Mouse (Mus musculus) ES-Bruce4 (cell line): ENCODE data around the gene Zfp628. TPM values are rescaled to one million over a fixed set of nuclear protein-coding genes. Genes with fewer than 3 reads are reported as not detected.
A peak's percentile ranks its signal among the peaks of the same experiment; 100 is the strongest.

Experiments used
- H3K27ac ChIP-seq: 2 replicates; pipeline ENCODE4 v1.5.1; 2012; ENCODE audit warnings: low read length, inconsistent platforms; ENCODE audit not compliant: insufficient read depth
- H3K27me3 ChIP-seq: 2 replicates; pipeline ENCODE4 v1.6.1; 2012; ENCODE audit warnings: mild to moderate bottlenecking, low read length, inconsistent platforms; ENCODE audit not compliant: control insufficient read depth, poor library complexity, insufficient read depth, severe bottlenecking
- H3K36me3 ChIP-seq: 2 replicates; pipeline ENCODE4 v1.6.1; 2012; ENCODE audit warnings: inconsistent platforms, mild to moderate bottlenecking, low read length, moderate library complexity; ENCODE audit not compliant: control insufficient read depth, poor library complexity, insufficient read depth, severe bottlenecking
- H3K4me1 ChIP-seq: one replicate; pipeline ENCODE4 v1.8.1; 2011; ENCODE audit warnings: low read length; ENCODE audit not compliant: control insufficient read depth, insufficient read depth
- H3K4me3 ChIP-seq: 2 replicates; pipeline ENCODE4 v1.5.1; 2011; ENCODE audit warnings: low read depth, mild to moderate bottlenecking, low read length
- H3K9ac ChIP-seq: 2 replicates; pipeline ENCODE4 v1.6.1; 2012; ENCODE audit warnings: low read depth, mild to moderate bottlenecking, inconsistent platforms; ENCODE audit not compliant: poor library complexity, severe bottlenecking
- H3K9me3 ChIP-seq: replicated peaks from 2 replicates; pipeline ENCODE4 v1.6.1; 2012; ENCODE audit warnings: mild to moderate bottlenecking, low read length, inconsistent platforms; ENCODE audit not compliant: control insufficient read depth, poor library complexity, insufficient read depth, severe bottlenecking
- CTCF ChIP-seq: IDR thresholded peaks from one replicate; pipeline ENCODE4 v1.8.1; 2011; ENCODE audit warnings: low read depth, low read length
- EP300 ChIP-seq: IDR thresholded peaks from 2 replicates; pipeline ENCODE4 v1.6.1; 2011; ENCODE audit warnings: low read depth, low read length; ENCODE audit not compliant: insufficient read depth
- POLR2A ChIP-seq: IDR thresholded peaks from one replicate; pipeline ENCODE4 v1.8.1; 2011; ENCODE audit warnings: low read length; ENCODE audit not compliant: insufficient read depth
- polyA plus RNA-seq: library from polyadenylated mRNA; stranded (reverse); fragments of >200 nt; gene quantifications from 2 replicates; pipeline ENCODE4 v1.2.4, GENCODE M21; 2011; ENCODE audit warnings: low read depth; ENCODE audit not compliant: missing spikeins, insufficient read depth, insufficient read length

The Zfp628 gene
- polyA plus RNA-seq, 1 experiment, result 5.0 TPM

DNA sequence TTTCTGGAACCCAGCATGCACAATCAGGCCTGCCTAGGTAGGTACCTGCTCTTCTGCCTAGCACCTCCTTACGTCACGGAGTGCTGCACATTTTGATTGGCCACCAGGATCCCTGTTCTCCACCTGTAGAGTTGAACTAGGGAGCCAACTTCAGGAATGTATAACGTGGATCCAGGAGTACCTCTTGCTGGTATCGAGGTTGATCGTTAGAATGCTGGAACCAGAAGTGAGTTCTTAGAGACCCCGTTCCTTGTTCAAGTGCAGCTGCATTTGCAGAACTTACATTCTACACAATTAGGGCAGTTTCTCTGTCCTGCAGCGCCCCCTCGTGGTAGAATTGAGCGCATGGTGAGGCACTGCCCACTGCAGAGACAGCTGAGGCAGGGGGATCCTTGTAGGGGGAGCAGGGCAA, 25.1 kb downstream of the Zfp628 start:
- H3K9ac ChIP-seq, result no peak overlapping the region
- no peaks in the 10 kb centered on the region for H3K36me3 ChIP-seq
- H3K27me3 ChIP-seq, result no peaks in the 10 kb centered on the region
- H3K4me3 ChIP-seq, result no peak overlapping the region
- H3K27ac ChIP-seq, result no peak overlapping the region
- TF ChIP-seq CTCF (peak; percentile 93), EP300 (no peak), POLR2A (no peak)
- H3K4me1 ChIP-seq, result no peaks in the 10 kb centered on the region
- H3K9me3 ChIP-seq, result no peaks in the 10 kb centered on the region

DNA sequence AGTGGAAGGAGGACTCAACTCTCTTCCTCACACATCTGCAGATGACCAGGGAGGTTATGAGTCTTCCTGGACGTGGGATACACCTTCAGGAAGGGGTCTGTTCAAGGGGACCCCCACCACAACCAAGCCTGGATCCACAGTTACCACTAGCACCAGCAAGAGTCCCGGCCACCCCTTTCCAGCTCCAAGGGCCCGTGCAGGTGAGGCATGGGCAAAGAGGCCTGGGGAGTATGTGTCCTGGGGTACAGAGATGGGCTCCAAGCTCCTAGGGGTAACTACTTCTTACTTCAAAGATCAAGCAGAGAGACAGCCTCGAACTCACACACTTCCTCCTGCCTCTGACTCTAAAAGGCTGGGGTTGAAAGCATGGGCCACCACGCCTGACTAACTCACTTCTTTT, 27.7 kb downstream of the Zfp628 start:
- no peaks in the 10 kb centered on the region for H3K4me1 ChIP-seq
- H3K9ac ChIP-seq, result no peak overlapping the region
- no peak overlapping the region for H3K27ac ChIP-seq
- no peaks in the 10 kb centered on the region for H3K27me3 ChIP-seq
- H3K4me3 ChIP-seq, result no peak overlapping the region
- no peaks in the 10 kb centered on the region for H3K36me3 ChIP-seq
- no peaks in the 10 kb centered on the region for H3K9me3 ChIP-seq
- TF ChIP-seq EP300 (no peak), POLR2A (no peak), CTCF (no peak)

DNA sequence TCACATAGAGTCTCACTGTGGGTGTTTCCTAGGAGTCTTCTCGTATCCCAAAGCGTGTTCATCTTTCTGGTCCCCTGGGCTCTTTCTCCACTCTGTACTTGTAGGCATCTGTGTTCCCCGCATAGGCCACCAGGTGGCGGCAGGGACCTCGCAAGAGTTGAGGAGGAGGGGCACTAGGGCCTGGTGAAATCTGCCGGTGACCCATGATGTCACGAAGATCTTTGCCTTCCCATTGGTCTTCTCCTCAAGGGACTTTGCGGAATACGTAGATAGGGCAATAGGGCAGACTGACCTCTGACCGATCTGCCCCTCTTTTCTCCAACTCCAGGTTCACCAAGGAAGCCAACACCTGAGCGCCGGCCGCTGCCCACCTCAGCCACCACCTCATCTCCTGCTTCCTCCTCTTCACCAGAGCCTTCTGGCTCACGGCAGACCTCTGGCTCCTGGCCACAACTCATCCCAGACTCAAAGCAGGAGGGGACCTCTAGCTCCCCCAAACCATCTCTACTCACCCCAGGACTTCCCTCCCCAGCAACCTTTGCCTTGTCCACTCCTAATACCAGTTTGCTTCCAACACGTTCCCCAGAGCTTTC, 28.3 kb downstream of the Zfp628 start:
- TF ChIP-seq EP300 (no peak), POLR2A (no peak), CTCF (peak; percentile 93)
- H3K4me1 ChIP-seq, result no peaks in the 10 kb centered on the region
- no peak overlapping the region for H3K9ac ChIP-seq
- no peaks in the 10 kb centered on the region for H3K27me3 ChIP-seq
- H3K4me3 ChIP-seq, result peak overlapping the region; percentile 28
- H3K36me3 ChIP-seq, result no peaks in the 10 kb centered on the region
- no peak overlapping the region for H3K27ac ChIP-seq
- H3K9me3 ChIP-seq, result no peaks in the 10 kb centered on the region

DNA sequence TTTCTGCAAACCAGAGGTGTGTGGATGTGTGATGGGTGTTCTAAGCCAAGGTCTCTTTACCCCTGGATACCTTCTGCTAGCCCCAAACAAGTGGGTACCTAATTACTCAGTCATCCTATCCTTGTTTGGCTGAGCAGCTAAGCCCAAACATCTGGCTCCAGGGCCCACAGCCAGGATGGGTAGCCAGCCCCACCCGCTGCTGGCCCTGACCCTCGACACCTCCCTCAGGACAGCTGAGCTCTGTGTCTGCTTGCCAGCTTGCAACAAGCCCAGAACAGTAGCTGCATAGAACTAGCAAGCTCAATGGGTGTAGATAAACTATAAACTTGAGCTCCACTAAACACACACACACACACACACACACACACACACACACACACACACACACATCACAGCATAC, 32.8 kb downstream of the Zfp628 start:
- TF ChIP-seq POLR2A, result no peak
- TF ChIP-seq EP300, result no peak
- TF ChIP-seq CTCF, result no peak
- Histone ChIP-seq H3K9me3 (no peaks in the 10 kb centered on the region), H3K9ac (no peak overlapping the region), H3K27ac (no peak overlapping the region), H3K27me3 (no peaks in the 10 kb centered on the region), H3K4me3 (no peak overlapping the region), H3K36me3 (no peaks in the 10 kb centered on the region), H3K4me1 (no peaks in the 10 kb centered on the region)

DNA sequence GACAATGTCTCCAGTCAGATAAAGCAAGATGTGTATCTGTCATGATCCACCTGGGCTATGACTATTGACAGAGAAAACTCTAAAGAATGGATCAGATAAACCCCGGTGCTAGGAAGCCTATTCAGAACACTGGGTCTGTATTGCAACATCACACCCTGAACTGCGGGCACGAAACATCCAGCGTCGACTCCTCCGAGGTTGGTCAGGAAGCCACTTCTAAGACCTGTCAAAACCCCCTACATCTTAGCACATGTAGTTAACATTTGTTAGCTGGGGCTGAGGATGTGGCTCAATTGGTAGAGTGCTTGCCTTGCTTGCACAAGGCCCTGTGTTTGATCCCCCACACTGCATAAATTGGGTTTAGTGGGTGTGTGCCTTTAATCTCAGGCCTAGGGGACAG, 33.4 kb downstream of the Zfp628 start:
- TF ChIP-seq EP300 (no peak), POLR2A (no peak), CTCF (no peak)
- H3K9me3 ChIP-seq, result no peaks in the 10 kb centered on the region
- H3K4me3 ChIP-seq, result no peak overlapping the region
- H3K9ac ChIP-seq, result no peak overlapping the region
- no peaks in the 10 kb centered on the region for H3K4me1 ChIP-seq
- no peak overlapping the region for H3K27ac ChIP-seq
- H3K27me3 ChIP-seq, result no peaks in the 10 kb centered on the region
- H3K36me3 ChIP-seq, result no peaks in the 10 kb centered on the region

DNA sequence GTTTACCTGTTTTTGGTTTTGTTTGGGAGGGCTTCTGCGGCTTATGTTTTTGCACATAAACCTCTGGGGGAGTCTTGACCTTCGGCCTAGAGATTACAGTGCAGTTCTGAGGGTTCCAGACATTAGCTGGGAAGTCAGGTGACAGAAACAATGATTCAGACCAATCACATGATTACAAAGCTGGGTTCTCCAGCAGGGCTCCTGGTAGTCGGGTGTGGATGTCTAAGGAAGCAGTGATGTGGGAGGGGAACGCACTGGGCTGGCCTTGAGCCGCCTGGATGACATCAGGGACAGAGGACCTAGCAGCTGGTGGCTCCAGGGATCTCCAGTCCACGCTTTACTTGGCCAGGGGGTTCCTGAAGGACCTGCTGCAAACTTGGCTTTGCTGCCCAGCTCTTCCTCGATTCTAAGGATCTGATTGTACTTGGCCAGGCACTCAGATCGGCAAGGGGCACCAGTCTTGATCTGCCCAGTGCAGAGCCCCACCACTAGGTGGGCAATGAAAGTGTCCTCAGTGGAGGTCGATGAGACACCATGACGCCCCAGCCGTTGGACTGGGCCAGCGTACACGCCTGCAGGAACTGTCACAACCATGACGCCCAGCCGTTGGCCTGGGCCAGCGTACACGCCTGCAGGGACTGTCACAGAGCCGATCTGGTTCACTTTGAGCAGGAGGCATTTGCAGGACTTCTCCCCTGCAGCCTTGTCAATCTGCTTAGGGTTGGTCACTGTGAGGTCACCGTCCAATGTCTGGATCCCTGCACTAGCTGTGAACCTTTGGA, 35.7 kb downstream of the Zfp628 start:
- no peak for TF ChIP-seq POLR2A
- no peak for TF ChIP-seq CTCF
- TF ChIP-seq EP300, result no peak
- H3K9me3 ChIP-seq, result no peaks in the 10 kb centered on the region
- H3K9ac ChIP-seq, result no peak overlapping the region
- H3K27ac ChIP-seq, result no peak overlapping the region
- H3K4me1 ChIP-seq, result no peaks in the 10 kb centered on the region
- H3K36me3 ChIP-seq, result no peaks in the 10 kb centered on the region
- no peaks in the 10 kb centered on the region for H3K27me3 ChIP-seq
- no peak overlapping the region for H3K4me3 ChIP-seq
